Mouse (Mus musculus): ENCODE measurements at regions not wholly inside any gene's neighbourhood (a gene's known extent, or its start where the extent isn't known, plus 50 kb on each side); places are given as distances from the start of the nearest gene placed in this dataset.

DNA sequence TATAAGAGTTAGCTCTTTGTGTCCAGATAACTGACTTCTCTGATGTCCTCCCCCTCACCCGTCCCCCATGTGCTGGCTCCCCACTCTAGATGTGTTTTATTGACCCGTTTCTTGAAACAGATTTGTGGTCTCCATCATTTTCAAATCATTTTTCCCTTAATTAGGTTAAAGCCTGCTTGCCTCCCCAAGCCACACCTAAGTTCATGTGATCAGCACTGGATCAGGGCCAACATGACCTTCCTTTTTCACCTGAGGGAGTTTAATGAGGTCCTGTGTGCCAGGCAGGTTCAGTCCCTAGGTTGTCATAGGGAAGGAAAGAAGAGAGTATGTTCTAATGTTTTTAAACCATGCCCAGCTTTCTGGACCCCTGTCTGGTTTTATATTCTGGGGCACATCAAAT lies 390.9 kb upstream of the Slc35b3 start:
- no peak for DNase-seq

DNA sequence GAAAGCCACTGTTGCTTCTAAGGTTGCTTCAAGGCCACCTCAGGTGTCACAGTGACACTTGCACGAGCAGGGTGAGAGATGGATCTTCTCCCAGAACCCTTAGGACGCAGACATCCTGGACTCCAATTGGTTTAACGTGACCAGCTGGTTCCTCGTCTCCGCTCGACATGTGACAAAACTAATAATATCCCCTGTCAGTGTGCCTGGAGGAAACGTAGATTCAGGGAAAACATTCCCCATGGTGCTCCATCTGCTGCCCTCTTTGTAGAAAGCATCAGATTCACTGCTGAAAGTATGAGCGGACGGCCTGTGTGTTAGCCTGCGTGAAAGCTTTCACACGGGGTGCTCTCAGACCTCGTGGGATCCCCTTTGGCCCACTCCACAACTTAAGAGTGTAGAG lies 390.0 kb upstream of the Slc35b3 start:
- DNase-seq, result peak; percentile 34 to 39

- no peak for DNase-seq
Measured at GRCm38 (mm10) chr13:39347761-39348160, 387.1 kb upstream of the Slc35b3 start.

GRCm38 (mm10) chr13:39334874-39335273 lies 374.2 kb upstream of the Slc35b3 start:
- no peak for DNase-seq

- no peak for DNase-seq
Measured at GRCm38 (mm10) chr13:39329794-39330193, 369.1 kb upstream of the Slc35b3 start.

DNA sequence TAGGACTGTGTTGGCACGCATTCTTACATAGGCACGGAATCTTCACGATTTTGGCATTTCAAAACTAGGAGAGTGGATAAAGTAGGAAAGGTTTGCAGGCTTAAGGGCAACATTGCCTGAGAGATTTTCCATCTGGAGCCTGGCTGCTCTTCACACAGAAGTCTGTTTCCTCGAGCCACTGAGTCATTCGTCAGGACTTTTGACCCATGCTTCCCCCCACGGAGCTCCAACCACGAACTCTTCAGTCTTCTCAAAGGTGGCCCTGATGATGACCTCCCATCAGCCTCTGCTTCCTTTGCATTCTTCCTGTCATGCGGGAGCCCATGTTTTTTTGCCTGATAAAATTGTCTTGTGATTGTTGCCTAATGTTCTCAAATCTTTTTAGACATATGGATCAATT lies 365.5 kb upstream of the Slc35b3 start:
- no peak for DNase-seq

DNA sequence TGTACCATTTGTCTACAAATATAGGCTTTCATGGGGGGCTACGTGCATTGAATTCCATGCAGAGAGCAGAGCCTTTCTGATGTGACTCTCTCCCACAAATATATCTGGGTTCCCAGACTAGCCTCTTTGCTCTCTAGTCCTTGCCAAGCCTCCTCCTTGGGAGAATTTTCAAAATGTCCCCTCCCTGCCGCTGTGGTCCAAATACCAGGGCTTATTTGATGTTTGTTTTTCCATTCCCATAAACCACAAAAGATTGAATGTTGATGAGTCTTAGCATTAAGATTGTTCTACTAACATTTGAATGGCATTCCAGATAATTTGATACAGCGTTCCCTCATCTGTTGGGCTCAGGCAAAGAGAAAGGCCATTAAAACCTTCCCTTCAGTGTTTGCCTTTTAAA lies 360.4 kb upstream of the Slc35b3 start:
- DNase-seq, result no peak

DNA sequence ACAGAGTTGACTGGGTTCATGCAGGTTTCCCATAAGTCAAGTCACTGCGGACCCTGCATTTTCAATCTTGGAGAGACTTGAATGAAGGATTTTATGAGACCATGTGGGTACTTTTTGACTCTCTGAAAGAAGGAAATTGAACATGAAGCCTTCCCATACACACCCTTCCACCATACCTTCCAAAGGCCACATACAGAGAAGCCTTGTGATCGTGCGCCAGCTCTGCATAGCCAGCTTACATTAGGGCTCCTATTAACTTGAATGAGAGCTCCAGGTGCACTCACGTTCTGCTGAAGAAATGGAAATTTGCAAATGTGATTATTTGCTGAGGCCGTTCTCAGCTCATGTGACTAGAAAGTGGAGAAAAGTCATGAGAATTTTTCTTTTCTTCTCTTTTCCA lies 349.1 kb upstream of the Slc35b3 start:
- no peak for DNase-seq

- DNase-seq, result no peak
Measured at GRCm38 (mm10) chr13:39307845-39308244, 347.2 kb upstream of the Slc35b3 start.

DNA sequence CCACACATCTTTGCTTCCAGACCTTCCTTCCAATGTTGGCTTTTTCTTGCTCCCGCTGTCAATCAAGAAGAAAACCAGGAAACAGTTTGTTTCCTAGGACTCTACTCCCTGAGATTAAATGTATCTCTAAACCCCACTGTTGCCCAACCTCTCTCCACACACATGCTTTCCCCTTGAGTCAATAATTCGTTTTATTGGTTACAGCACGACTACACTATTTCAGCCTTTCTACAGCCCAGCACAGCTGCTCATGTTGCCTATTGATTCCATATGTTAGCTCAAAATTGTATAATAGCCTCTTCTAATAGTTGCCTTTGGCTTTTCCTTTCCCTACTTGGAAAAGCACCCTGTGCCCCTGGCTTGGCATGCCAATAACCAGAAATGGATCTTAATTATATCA lies 346.2 kb upstream of the Slc35b3 start:
- no peak for DNase-seq

DNA sequence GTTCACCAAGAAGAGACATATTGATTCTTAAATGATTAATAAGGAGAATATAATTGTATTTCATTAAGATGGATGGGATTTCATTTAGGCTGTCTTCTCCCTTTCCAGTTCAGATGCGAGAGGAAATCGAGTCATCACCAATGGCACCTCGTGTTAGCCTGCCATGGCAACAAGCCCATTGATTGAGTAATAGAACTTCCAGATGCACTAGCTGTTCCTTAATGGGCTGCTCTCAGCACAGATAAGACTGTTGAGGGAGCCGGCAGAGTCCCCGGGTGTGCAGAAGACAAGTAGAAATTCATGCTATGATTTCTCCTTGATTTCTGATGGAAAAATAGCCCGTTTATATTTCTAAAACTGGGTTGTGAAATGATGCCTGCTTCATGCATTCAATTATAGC lies 336.5 kb upstream of the Slc35b3 start:
- DNase-seq, result no peak

GRCm38 (mm10) chr13:39290216-39290960 lies 329.7 kb upstream of the Slc35b3 start:
- peak in 1 of 2 experiments; percentile 4 for DNase-seq

DNA sequence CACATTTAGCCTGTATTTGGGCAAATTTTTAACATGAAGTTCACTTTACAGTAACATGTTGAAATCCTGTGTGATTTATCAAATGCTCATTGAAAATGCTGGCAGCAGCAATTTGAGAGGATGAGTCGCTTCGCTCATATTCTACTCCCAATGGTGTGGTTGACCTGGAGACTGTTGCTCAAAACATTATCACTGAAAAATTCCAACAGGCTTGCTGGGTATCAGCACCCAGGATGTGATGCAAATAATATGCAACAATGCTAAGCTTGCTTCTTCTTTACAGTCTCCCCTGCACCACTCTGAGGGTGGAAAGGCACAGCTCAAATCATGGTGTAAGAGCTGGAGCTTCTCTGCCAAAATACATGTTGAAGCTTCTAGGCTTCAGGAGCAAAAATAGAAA lies 321.6 kb upstream of the Slc35b3 start:
- no peak for DNase-seq

DNA sequence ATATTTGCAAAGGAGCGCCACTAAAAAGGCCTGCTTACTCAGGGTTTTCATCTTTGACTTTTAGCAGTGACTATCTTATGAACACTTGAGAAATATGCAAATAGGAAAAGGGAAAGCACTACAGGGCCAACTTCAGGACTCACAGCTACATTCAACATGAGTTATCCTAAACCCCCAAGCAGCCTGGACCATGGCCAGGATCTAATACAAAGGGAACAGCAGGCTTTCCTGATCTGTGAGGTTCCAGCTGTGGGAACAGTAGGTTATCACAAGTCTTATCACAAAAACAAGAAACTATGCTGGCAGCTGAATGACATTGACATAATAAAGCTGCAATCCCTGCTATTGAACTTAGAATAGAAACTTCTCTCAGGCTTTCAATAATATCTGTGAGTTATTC lies 317.4 kb upstream of the Slc35b3 start:
- DNase-seq, result no peak

DNA sequence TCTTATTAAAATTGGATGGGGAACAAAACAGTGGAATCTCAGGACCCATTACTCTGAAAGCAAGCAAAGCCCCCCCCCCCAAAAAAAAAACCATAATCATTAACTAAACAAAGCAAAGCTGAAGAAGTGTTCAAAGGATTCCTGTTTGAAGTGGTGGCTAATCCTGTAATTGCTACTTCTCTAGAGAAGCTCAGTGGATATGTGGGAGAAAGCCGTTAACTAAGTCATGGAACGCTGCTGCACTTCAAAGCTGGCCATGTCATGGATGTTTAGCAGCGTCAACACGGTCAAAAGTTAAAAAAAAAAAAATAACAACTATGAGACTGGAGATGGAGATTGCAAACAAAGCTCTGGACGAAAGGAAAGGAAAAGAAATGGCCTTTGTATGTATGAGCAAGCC lies 305.3 kb upstream of the Slc35b3 start:
- no peak for DNase-seq

DNA sequence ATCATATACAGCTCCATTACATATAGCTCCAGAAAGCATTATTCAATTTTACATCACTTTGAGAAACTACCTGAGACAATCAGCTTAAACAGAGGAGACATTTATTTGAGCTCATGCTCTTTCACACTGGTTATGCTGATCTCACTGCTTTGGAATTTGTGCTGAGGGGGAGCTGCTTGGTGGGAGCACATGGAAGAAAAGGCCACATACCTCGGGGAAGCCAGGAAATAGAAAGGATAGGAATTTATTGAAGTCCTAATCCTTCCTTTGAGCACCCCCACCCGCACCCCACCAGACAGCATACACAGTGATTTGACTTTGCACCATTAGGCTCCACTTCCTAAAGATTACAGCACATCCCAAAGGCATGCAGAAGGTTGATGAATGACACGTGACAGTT lies 296.0 kb upstream of the Slc35b3 start:
- no peak for DNase-seq

- no peak for DNase-seq
Measured at GRCm38 (mm10) chr13:39255338-39255737, 294.7 kb upstream of the Slc35b3 start.

DNA sequence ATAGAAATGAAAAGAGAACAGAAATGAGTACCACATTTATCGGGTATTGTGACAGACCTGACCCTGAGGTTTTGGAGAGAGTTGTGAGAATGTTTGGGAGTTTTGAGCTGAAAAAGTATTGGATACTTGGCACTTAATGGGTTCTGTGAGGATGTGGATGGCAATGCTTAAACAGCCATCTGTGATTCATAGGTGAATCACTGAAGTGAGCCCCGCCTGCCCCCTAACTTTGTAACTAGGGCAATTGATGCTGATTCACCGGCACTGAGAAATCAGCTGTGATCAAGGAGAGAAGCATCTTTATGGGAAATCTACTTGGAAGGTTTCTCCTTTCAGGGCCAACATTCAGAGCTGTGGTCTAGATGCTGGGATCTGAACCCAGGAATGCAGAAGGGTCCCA lies 291.9 kb upstream of the Slc35b3 start:
- no peak for DNase-seq

GRCm38 (mm10) chr13:39250096-39250495 lies 289.4 kb upstream of the Slc35b3 start:
- no peak for DNase-seq

DNA sequence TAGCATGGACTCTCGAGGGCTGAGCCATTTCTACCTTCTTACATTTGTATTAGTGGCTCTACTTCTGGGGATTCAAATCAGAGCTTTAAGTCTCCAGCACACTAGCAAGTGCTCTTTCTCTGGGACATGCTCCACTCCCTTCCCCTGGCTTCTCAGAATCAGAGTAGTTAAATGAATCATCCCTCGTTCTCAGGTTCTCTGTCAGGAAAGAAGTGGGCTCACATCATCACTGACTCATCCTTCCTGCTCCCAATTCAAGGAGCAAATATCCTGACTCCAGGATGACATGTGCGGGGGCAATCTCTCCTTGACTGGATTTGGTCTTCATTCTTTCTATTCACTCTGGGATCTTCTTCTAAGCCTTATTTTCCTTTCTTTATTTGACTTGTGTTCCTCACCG lies 266.2 kb upstream of the Slc35b3 start:
- DNase-seq, result no peak

DNA sequence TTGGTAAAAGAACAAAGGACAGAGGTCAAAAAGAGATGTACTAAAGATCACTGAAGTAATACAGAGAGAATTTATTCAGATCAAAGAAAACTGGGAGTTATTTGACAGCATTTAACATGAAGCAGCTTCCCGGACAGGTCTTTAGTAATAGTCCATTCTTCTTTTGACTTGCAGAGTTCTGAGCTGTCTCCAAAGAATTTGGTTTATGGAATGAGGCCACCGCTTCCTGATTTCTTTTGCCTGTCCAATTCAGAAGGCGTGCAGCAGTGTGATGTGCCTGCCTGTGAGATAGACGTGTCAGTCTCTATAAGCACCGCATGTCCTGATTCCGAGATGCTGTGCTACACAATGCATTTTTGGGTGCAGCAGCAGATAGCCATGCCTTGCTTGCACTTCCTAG lies 265.0 kb upstream of the Slc35b3 start:
- DNase-seq, result no peak

DNA sequence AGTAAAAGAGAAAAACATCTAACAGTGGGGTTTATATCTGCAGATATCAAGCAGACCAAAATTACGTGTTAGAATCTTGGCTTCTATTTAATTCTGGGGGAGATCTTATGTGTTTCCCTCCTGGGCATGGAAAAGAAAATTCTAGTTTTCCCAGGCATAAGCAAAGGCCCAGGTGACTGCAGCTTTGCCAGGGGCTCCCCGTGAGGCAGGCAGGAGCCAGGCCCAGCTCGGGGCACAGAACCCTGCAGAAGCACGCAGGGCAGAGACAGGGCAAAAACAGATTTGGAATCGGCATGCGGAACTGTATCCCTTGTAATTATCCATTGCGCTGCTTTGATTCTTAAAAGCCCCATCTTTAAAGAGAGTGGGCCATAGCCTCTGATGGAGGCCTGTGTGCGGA lies 250.4 kb upstream of the Slc35b3 start:
- DNase-seq, result no peak

DNA sequence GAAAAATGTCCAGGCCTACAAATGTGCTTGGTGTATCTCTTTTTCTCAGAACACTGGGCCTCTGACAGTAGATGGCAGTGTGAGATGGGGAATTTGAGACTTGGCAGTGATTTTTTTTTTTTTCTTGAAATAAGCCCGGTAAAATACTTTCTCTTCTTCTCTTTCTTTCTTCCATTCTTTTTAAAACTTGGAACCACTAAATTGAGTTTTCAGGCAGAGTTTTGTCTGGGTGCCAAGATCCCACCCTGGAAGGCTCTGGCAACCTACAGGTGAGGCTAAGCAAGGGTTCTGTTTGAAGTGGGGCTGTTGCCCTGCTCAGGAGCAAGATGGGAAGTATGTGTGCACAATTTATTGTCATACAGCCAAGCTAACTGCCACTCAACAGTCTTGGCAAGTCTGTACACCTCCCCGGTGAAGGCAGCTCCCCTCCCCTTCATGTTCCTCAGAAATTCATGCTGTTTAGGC lies 223.1 kb upstream of the Slc35b3 start:
- DNase-seq, result peak in 1 of 2 experiments; percentile 18

GRCm38 (mm10) chr13:39161980-39162379 lies 201.3 kb upstream of the Slc35b3 start:
- DNase-seq, result no peak

GRCm38 (mm10) chr13:39127942-39128341 lies 167.3 kb upstream of the Slc35b3 start:
- no peak for DNase-seq

Measured in layer of hippocampus, postnatal 36 days (tissue).